Mouse (Mus musculus) E14TG2a.4 (cell line): Measurements from ENCODE around the gene Ttc9.

Experiments
- H3K27me3 ChIP-seq: 2 replicates; pipeline ENCODE4 v1.6.1; 2014; ENCODE audit warnings: low read length, control low read depth; ENCODE audit not compliant: insufficient read depth
- H3K36me3 ChIP-seq: 2 replicates; pipeline ENCODE4 v1.6.1; 2014; ENCODE audit warnings: low read length, control low read depth; ENCODE audit not compliant: insufficient read depth
- H3K4me1 ChIP-seq: replicated peaks from 2 replicates; pipeline ENCODE4 v1.6.1; 2014; ENCODE audit warnings: low read depth, low read length, control low read depth
- H3K4me3 ChIP-seq: replicated peaks from 2 replicates; pipeline ENCODE4 v1.5.1; 2014; ENCODE audit warnings: mild to moderate bottlenecking, low read length
- H3K9me3 ChIP-seq: 2 replicates; pipeline ENCODE4 v1.6.1; 2014; ENCODE audit warnings: low read length, control low read depth
- CTCF ChIP-seq: conservative IDR thresholded peaks from 2 replicates; pipeline ENCODE4 v1.5.1; 2014; ENCODE audit warnings: low read length
- NANOG ChIP-seq: IDR thresholded peaks from 2 replicates; pipeline ENCODE4 v1.6.1; 2014; ENCODE audit warnings: borderline replicate concordance, low read length, mixed read lengths
- POU5F1 ChIP-seq: IDR thresholded peaks from 2 replicates; pipeline ENCODE4 v1.6.1; 2014; ENCODE audit warnings: low read length, borderline replicate concordance

The Ttc9 gene

DNA sequence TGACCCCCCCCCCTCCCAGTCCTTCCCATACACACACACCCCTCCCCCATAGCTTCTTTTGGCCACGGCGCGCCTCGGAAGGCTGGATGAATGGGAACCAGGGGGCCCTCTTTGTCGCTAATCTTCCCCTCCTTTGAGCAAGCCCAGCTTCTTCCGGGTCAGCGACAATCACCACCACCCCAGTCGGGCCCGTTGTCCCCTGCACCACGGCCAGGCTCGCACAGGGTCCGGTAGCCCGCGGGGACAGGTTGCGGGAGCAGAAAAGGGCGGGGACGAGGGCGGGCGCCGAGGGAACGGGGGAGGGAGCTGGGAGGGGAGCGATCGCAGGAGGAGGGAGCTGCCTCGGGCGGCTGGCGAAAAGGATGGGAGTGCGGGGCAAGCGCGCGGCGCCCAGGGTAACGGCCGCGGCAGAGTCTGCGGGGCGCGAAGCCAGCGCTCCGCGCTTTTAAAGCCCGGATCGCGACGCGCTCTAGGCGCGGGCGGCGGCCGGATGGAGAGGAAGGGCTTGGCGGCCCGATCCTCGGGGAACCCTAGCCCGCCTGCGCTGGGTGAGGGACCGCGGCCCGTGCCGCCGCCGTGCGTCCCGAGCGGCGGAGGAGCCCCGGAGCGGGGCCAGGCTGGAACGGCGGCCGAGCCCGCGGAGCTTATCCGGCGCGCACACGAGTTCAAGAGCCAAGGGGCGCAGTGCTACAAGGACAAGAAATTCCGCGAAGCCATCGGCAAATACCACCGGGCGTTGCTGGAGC lies at the start of gene Ttc9:
Gene Ttc9 (plus strand): TSS at position 335 of the 746 bp plus-strand sequence.
- Histone ChIP-seq H3K4me3 (peak within 1 kb of the TSS; percentile 93), H3K4me1 (peaks cover 22% of the 10 kb centered on the region), H3K27me3 (peaks cover 72% of the 10 kb centered on the region), H3K9me3 (no peaks in the 10 kb centered on the region), H3K36me3 (no peaks in the 10 kb centered on the region)
- TF ChIP-seq POU5F1 (no peak), NANOG (no peak), CTCF (no peak)

DNA sequence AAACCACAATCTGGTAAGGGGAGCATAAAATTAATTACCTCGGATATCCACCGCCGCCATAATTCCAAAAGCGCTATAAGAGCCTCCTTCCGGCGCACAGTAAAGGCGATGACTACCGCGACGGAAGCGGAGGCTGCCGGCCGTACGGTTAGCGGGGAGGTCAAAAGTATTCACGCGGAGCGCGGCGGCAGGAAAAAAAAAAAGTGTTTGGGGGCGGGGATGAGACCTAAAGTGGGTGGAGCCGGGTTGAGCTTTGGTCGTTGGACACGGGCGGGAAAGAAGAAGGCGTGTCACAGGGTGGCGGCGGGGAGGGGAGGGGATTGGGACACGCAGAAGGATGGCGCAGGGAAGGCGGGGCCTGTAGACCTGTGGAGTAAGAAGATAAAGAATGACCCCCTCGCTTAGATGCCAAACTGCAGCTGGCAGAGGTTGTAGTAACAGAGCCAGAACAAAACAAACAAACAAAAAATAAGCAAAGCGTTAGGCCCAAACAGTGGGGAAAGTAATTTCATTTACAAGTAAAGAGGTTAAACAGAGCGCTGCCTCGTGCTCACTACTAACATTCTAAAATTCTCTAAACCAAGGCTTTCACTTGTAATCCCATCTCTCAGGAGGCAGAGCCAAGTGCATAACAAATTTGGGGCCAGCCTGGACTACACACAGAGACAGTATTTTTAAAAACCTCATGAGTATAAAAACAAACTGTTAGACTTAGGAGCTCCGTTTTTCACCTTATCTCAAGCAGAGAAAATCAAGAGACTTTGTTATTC lies 36.0 kb upstream of the Ttc9 start, which contains the start of gene Med6:
Gene Med6 (minus strand): TSS at position 107 of the 770 bp plus-strand sequence.
- TF ChIP-seq CTCF, result no peak
- no peak for TF ChIP-seq NANOG
- TF ChIP-seq POU5F1, result no peak
- H3K36me3 ChIP-seq, result peaks cover 14% of the 10 kb centered on the region
- H3K9me3 ChIP-seq, result peaks cover 16% of the 10 kb centered on the region
- peak within 1 kb of the TSS; percentile 99 for H3K4me3 ChIP-seq
- no peaks in the 10 kb centered on the region for H3K27me3 ChIP-seq
- H3K4me1 ChIP-seq, result peaks cover 11% of the 10 kb centered on the region

- Histone ChIP-seq H3K36me3 (no peaks in the 10 kb centered on the region), H3K4me3 (no peak overlapping the region), H3K27me3 (no peaks in the 10 kb centered on the region; the same call in 1 of the 2 replicates), H3K4me1 (peaks cover 11% of the 10 kb centered on the region), H3K9me3 (0 out of 2 replicates have a peak, but pooled peaks cover 3% of the 10 kb centered on the region)
- TF ChIP-seq NANOG (no peak), CTCF (no peak)
Measured at GRCm38 (mm10) chr12:81596547-81597262, 34.3 kb upstream of the Ttc9 start.

- TF ChIP-seq CTCF (no peak), NANOG (no peak), POU5F1 (no peak)
- no peaks in the 10 kb centered on the region; the same call in 1 of the 2 replicates for H3K27me3 ChIP-seq
- H3K4me1 ChIP-seq, result no peaks in the 10 kb centered on the region
- H3K36me3 ChIP-seq, result no peaks in the 10 kb centered on the region
- peaks cover 10% of the 10 kb centered on the region for H3K9me3 ChIP-seq
- H3K4me3 ChIP-seq, result no peak overlapping the region
Measured at GRCm38 (mm10) chr12:81604995-81605784, 25.9 kb upstream of the Ttc9 start.

GRCm38 (mm10) chr12:81609445-81609844 lies 21.6 kb upstream of the Ttc9 start:
- H3K27me3 ChIP-seq, result peaks cover 8% of the 10 kb centered on the region; the same call in 1 of the 2 replicates
- no peaks in the 10 kb centered on the region for H3K36me3 ChIP-seq
- H3K9me3 ChIP-seq, result peaks cover 10% of the 10 kb centered on the region
- TF ChIP-seq NANOG (no peak), POU5F1 (no peak), CTCF (no peak)
- no peaks in the 10 kb centered on the region for H3K4me1 ChIP-seq
- H3K4me3 ChIP-seq, result no peak overlapping the region

DNA sequence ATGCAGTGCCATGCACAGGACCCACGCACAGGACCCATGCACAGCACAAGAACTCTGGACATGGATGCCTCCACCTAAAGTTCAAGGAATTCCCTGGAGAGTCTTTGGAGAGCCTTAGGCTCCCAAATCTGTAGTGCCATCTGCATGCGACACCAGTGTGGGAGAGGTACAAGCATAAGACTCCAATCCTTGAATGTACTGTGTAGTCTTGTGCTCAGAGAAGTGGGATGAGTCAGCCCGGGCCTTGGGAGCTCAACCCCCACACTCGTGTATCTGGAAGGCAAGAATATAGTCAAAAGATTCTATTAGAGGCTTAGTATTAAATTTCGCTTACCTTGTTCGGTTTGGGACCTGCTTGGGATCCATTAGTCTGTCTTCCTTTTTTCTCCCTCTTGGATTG lies 15.2 kb upstream of the Ttc9 start:
- no peak for TF ChIP-seq POU5F1
- no peak for TF ChIP-seq CTCF
- TF ChIP-seq NANOG, result no peak

DNA sequence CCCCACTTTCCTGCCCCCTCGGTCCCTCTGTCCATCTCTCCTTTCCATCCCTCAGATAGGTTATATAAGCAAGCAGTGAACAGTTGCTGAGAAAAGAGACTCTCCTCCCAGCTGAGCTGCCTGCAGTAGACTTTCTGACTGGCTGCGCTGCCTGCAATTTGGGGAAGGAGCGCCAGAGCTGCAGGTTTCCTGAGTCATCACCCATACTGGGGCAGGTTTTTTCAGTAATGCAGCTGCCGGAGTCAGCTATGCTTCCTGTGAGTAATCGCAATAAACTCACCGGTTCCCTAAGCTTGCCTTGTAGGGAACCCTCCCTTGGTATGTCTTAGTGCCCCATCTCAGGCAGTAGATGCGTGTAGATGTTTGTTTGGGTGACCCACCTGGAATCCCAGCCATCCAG lies 14.1 kb upstream of the Ttc9 start:
- H3K9me3 ChIP-seq, result no peaks in the 10 kb centered on the region
- TF ChIP-seq POU5F1, result no peak
- TF ChIP-seq CTCF, result no peak
- no peak for TF ChIP-seq NANOG
- no peak overlapping the region for H3K4me3 ChIP-seq
- no peaks in the 10 kb centered on the region for H3K36me3 ChIP-seq
- peaks cover 18% of the 10 kb centered on the region for H3K27me3 ChIP-seq
- H3K4me1 ChIP-seq, result no peaks in the 10 kb centered on the region

More for the DNA sequence above, 15.2 kb upstream of the Ttc9 start:
- Histone ChIP-seq H3K4me1 (no peaks in the 10 kb centered on the region), H3K4me3 (no peak overlapping the region), H3K27me3 (peaks cover 21% of the 10 kb centered on the region), H3K9me3 (no peaks in the 10 kb centered on the region), H3K36me3 (no peaks in the 10 kb centered on the region)

DNA sequence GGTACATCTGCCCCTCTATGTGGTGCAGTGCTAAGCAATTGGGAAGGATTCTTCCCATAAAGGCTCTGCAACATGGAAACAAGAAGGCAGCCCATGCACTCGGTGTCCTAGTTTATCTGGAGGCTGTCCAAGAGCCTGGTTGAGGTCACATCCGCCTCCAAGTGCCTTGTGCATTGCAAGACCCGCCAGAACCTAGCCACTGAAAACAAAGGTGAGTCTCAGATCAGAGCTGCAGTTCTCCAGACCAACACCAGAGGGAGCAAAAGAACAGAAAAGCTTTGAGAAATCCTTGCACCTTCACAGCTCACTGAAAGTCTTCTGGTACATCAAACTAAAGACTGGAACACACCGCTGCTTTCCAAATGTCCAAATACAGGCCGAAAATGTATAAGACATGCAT lies 11.7 kb upstream of the Ttc9 start:
- no peaks in the 10 kb centered on the region for H3K9me3 ChIP-seq
- H3K4me3 ChIP-seq, result no peak overlapping the region
- H3K27me3 ChIP-seq, result peaks cover 20% of the 10 kb centered on the region
- no peaks in the 10 kb centered on the region for H3K4me1 ChIP-seq
- H3K36me3 ChIP-seq, result no peaks in the 10 kb centered on the region
- TF ChIP-seq POU5F1, result no peak
- TF ChIP-seq CTCF, result peak; percentile 89
